Mouse (Mus musculus): ENCODE measurements around the gene Zfp991.
"Not testable (repeated sequence)": the region's sequence is repeated elsewhere in the genome, so short reads cannot be mapped to it uniquely, and the experiment has no call there.

DNA sequence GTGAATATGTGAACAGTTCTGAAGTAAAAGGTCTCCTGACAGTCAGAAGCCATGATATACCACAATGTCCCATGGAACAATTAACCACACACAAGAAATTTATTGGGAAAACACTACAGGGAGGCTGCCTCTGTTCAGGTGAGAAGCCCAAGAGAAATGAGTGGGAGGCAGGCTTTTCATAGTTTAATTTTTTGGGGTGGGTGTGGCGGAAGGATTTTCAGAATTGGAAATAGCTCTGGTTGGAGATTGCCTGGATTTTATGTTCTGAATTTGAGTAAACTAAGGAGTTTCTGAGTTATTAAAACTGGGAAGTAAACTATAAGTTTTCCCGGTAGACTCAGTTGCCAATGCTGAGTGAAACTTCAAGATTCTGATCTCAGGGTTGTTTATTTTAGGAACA, 4.7 kb upstream of the Zfp991 start:
- not testable (repeated sequence) for TF ChIP-seq POLR2A, CTCF (IDR thresholded peaks at IDR 0.05; ENCODE audit: extremely low read depth, insufficient read depth, low read length)

Data from cortical plate, adult 2 months (tissue).